Mouse (Mus musculus) intestine, postnatal 0 days (tissue): ENCODE results near the gene Rbm42. TPM values are rescaled to one million over a fixed set of nuclear protein-coding genes. Genes with fewer than 3 reads are reported as not detected.

Experiments used
- ATAC-seq: fragments of 200-750 bp; cut with Nextera tagmentation; 2 replicates; pipeline ENCODE4 v1.8.0; 2017; ENCODE audit warnings: mild to moderate bottlenecking, moderate TSS enrichment, moderate library complexity
- H3K27ac ChIP-seq: fragments of 300-500 bp; sonication (generic); 2 replicates; pipeline ENCODE4 v1.5.1; 2014; ENCODE audit warnings: mild to moderate bottlenecking, low read depth, low read length, moderate library complexity
- H3K27me3 ChIP-seq: fragments of 300-500 bp; sonication (generic); replicated peaks from 2 replicates; pipeline ENCODE4 v1.6.1; 2014; ENCODE audit warnings: low read length, mixed read lengths; ENCODE audit not compliant: control insufficient read depth, insufficient read depth
- H3K36me3 ChIP-seq: fragments of 300-500 bp; sonication (generic); 2 replicates; pipeline ENCODE4 v1.6.1; 2014; ENCODE audit warnings: mild to moderate bottlenecking, moderate library complexity; ENCODE audit not compliant: control insufficient read depth, insufficient read depth
- H3K4me1 ChIP-seq: fragments of 300-500 bp; sonication (generic); replicated peaks from 2 replicates; pipeline ENCODE4 v1.6.1; 2014; ENCODE audit warnings: antibody characterized with exemption, low read length, mixed read lengths; ENCODE audit not compliant: control insufficient read depth, insufficient read depth
- H3K4me2 ChIP-seq: fragments of 300-500 bp; sonication (generic); replicated peaks from 2 replicates; pipeline ENCODE4 v1.6.1; 2014; ENCODE audit warnings: low read depth, mild to moderate bottlenecking, moderate library complexity
- H3K4me3 ChIP-seq: fragments of 300-500 bp; sonication (generic); 2 replicates; pipeline ENCODE4 v1.5.1; 2014; ENCODE audit warnings: low read depth, low read length
- H3K9ac ChIP-seq: fragments of 300-500 bp; sonication (generic); 2 replicates; pipeline ENCODE4 v1.6.1; 2014; ENCODE audit warnings: mild to moderate bottlenecking, low read depth, low read length
- H3K9me3 ChIP-seq: fragments of 300-500 bp; sonication (generic); 2 replicates; pipeline ENCODE4 v1.6.1; 2016; ENCODE audit warnings: mixed run types; ENCODE audit not compliant: control insufficient read depth
- CTCF ChIP-seq: sonication (generic); IDR thresholded peaks from 2 replicates; pipeline ENCODE4 v1.5.1; 2016; ENCODE audit warnings: low read depth, mild to moderate bottlenecking, control low read depth, antibody characterized with exemption, moderate library complexity
- WGBS: fragments of 180-500 bp; shearing (Covaris S2); extraction: QIAGEN DNeasy Blood & Tissue Kit; methylation state at CpG from one replicate; pipeline ENCODE4 v1.1.7; 2014; 5-methylcytosine and 5-hydroxymethylcytosine counted together
- polyA plus RNA-seq: library from polyadenylated mRNA; unstranded; fragments of >200 nt; fragmentation: Nextera tagmentation; extraction: Ambion mirVana; gene quantifications from 2 replicates; pipeline ENCODE4 v1.2.1, GENCODE M21; 2015

Gene Rbm42
- polyA plus RNA-seq: 87.8 and 88.9 TPM in 2 replicates

GRCm38 (mm10) chr7:30649591-30650540, at the start of gene Rbm42:
Rbm42 (minus strand) TSS chr7:30650317.
- ATAC-seq: peak; percentile 99
- Histone ChIP-seq H3K9me3 (no peaks in the 10 kb centered on the region), H3K4me2 (peak within 1 kb of the TSS; percentile 93), H3K27me3 (no peaks in the 10 kb centered on the region), H3K9ac (peak within 1 kb of the TSS; percentile 93), H3K27ac (peak within 1 kb of the TSS; percentile 37; the same call in 1 of the 2 replicates), H3K4me1 (no peaks in the 10 kb centered on the region), H3K4me3 (peak within 1 kb of the TSS; percentile 83), H3K36me3 (peaks cover 41% of the 10 kb centered on the region)
- WGBS: 1% methylated on average over 59 of the region's 59 CpGs
- TF ChIP-seq CTCF: no peak

- Histone ChIP-seq H3K27ac (no peak within 1 kb of the TSS), H3K4me2 (no peak within 1 kb of the TSS)
- ATAC-seq: peak; percentile 94
Observed at GRCm38 (mm10) chr7:30698589-30698988, 48.5 kb upstream of the Rbm42 start, which contains the start of gene 2200002J24Rik. 2200002J24Rik (plus strand) TSS chr7:30698926.

GRCm38 (mm10) chr7:30698101-30698500, 48.0 kb upstream of the Rbm42 start:
- Histone ChIP-seq H3K9ac (no peak overlapping the region), H3K27me3 (no peaks in the 10 kb centered on the region), H3K4me3 (no peak overlapping the region), H3K27ac (no peak overlapping the region), H3K36me3 (no peaks in the 10 kb centered on the region), H3K9me3 (no peaks in the 10 kb centered on the region), H3K4me2 (no peak overlapping the region), H3K4me1 (no peaks in the 10 kb centered on the region)
- WGBS: 47% methylated on average over 5 of the region's 5 CpGs
- TF ChIP-seq CTCF: no peak
- no peak for ATAC-seq

More at GRCm38 (mm10) chr7:30698589-30698988, 48.5 kb upstream of the Rbm42 start, which contains the start of gene 2200002J24Rik:
- no peaks in the 10 kb centered on the region for H3K4me1 ChIP-seq
- H3K9me3 ChIP-seq: no peaks in the 10 kb centered on the region
- WGBS: 34% methylated on average over 9 of the region's 9 CpGs
- H3K27me3 ChIP-seq: no peaks in the 10 kb centered on the region
- no peak within 1 kb of the TSS for H3K9ac ChIP-seq
- no peaks in the 10 kb centered on the region for H3K36me3 ChIP-seq
- no peak within 1 kb of the TSS for H3K4me3 ChIP-seq
- TF ChIP-seq CTCF: no peak

- H3K27ac ChIP-seq: no peak overlapping the region
- no peak for TF ChIP-seq CTCF
- no peak overlapping the region for H3K4me2 ChIP-seq
- H3K9ac ChIP-seq: no peak overlapping the region
- no peaks in the 10 kb centered on the region for H3K27me3 ChIP-seq
- H3K4me3 ChIP-seq: no peak overlapping the region
- no peaks in the 10 kb centered on the region for H3K36me3 ChIP-seq
- WGBS: 72% methylated on average over 6 of the region's 6 CpGs
- ATAC-seq: no peak
- no peaks in the 10 kb centered on the region for H3K9me3 ChIP-seq
- H3K4me1 ChIP-seq: 0 out of 2 replicates have a peak, but pooled peaks cover 2% of the 10 kb centered on the region
Observed at GRCm38 (mm10) chr7:30688325-30688724, 38.2 kb upstream of the Rbm42 start.

- Histone ChIP-seq H3K4me3 (no peak overlapping the region), H3K9ac (no peak overlapping the region), H3K4me1 (0 out of 2 replicates have a peak, but pooled peaks cover 2% of the 10 kb centered on the region), H3K27me3 (no peaks in the 10 kb centered on the region), H3K27ac (no peak overlapping the region), H3K4me2 (no peak overlapping the region), H3K36me3 (no peaks in the 10 kb centered on the region), H3K9me3 (no peaks in the 10 kb centered on the region)
- no peak for ATAC-seq
- TF ChIP-seq CTCF: no peak
- WGBS: 83% methylated on average over 2 of the region's 2 CpGs
Observed at GRCm38 (mm10) chr7:30683425-30683824, 33.3 kb upstream of the Rbm42 start.

- no peak overlapping the region for H3K9ac ChIP-seq
- no peaks in the 10 kb centered on the region for H3K36me3 ChIP-seq
- no peak overlapping the region for H3K4me2 ChIP-seq
- ATAC-seq: no peak
- TF ChIP-seq CTCF: no peak
- H3K4me3 ChIP-seq: no peak overlapping the region
- H3K9me3 ChIP-seq: no peaks in the 10 kb centered on the region
- H3K27me3 ChIP-seq: no peaks in the 10 kb centered on the region
- WGBS: 64% methylated on average over 5 of the region's 5 CpGs
- H3K4me1 ChIP-seq: no peaks in the 10 kb centered on the region
- no peak overlapping the region for H3K27ac ChIP-seq
Observed at GRCm38 (mm10) chr7:30681897-30682296, 31.8 kb upstream of the Rbm42 start.
